Mouse (Mus musculus) myocyte (in vitro differentiated cells): Measurements from ENCODE around the gene Psmb10.

ENCODE experiments used
- MYOG ChIP-seq, 3 experiments: IDR thresholded peaks; one replicate each; pipeline ENCODE4 v1.6.1; 2011; ENCODE audit warnings: control low read depth in 2 of 3, low read depth in 2 of 3, mild to moderate bottlenecking in 2 of 3; ENCODE audit not compliant: insufficient read length in 2 of 3, control insufficient read depth in 1 of 3, insufficient read depth in 1 of 3
- POLR2A ChIP-seq: IDR thresholded peaks from one replicate; pipeline ENCODE4 v1.6.1; 2011; ENCODE audit warnings: low read depth, mild to moderate bottlenecking, control low read depth, moderate library complexity; ENCODE audit not compliant: insufficient read length
- REST ChIP-seq: IDR thresholded peaks from one replicate; pipeline ENCODE4 v1.6.1; 2011; ENCODE audit warnings: mild to moderate bottlenecking, control low read depth, moderate library complexity; ENCODE audit not compliant: insufficient read depth, insufficient read length
- SRF ChIP-seq: IDR thresholded peaks from one replicate; pipeline ENCODE4 v1.6.1; 2011; ENCODE audit warnings: low read depth; ENCODE audit not compliant: control insufficient read depth, insufficient read length
- TCF12 ChIP-seq: IDR thresholded peaks from one replicate; pipeline ENCODE4 v1.6.1; 2011; ENCODE audit warnings: mild to moderate bottlenecking, control low read depth; ENCODE audit not compliant: poor library complexity, insufficient read depth, severe bottlenecking
- TCF3 ChIP-seq: IDR thresholded peaks from one replicate; pipeline ENCODE4 v1.6.1; 2011; ENCODE audit warnings: low read depth, control low read depth; ENCODE audit not compliant: insufficient read length

- TF ChIP-seq MYOG (IDR thresholded peaks at IDR 0.05; ENCODE audit: control insufficient read depth in 1 of 3, insufficient read depth in 1 of 3, insufficient read length in 2 of 3, low read depth in 2 of 3): no peak
- TF ChIP-seq TCF3: no peak
- no peak for TF ChIP-seq REST
- TF ChIP-seq POLR2A: no peak
- no peak for TF ChIP-seq SRF
- no peak for TF ChIP-seq TCF12
Observed at GRCm38 (mm10) chr8:105964506-105965265, 26.4 kb upstream of the Psmb10 start.
